Mouse (Mus musculus): ENCODE measurements at regions not wholly inside any gene's neighbourhood (a gene's known extent, or its start where the extent isn't known, plus 50 kb on each side); places are given as distances from the start of the nearest gene placed in this dataset.

DNA sequence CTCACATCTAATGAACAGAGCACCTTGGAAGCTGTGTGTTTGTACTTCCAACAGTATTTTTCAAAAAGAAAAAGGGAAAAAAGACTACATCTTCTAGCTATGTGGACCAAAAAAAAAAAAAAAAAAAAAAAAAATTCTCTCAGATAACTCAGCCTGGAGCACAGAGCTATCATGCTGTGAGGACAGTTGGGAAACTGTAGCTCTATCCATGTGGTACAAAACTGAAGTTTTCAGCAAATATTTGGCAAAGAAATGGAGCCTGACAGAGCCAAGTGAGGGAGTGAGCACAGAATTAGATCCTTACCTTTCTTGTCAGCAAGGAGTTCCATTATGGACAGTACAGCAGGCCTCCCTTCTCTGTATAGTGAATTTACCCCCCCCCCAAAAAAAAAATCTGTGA lies 550.2 kb downstream of the Rapgef2 start:
- no peak overlapping the region for H3K9ac ChIP-seq (ENCODE audit: low read depth, low read length)
- H3K4me1 ChIP-seq (ENCODE audit: control insufficient read depth, insufficient read depth, low read length): no peaks in the 10 kb centered on the region
- no peaks in the 10 kb centered on the region for H3K36me3 ChIP-seq (ENCODE audit: control insufficient read depth, insufficient read depth, low read length)
- H3K27ac ChIP-seq (ENCODE audit: low read length): no peak overlapping the region
- no peak for ATAC-seq
- no peaks in the 10 kb centered on the region for H3K9me3 ChIP-seq (replicated peaks; ENCODE audit: control insufficient read depth, low read length, poor library complexity, severe bottlenecking)
- no peak overlapping the region for H3K4me3 ChIP-seq (ENCODE audit: low read depth, low read length)
- H3K27me3 ChIP-seq (ENCODE audit: control insufficient read depth, insufficient read depth, low read depth, low read length): no peaks in the 10 kb centered on the region
- no peak overlapping the region for H3K4me2 ChIP-seq (ENCODE audit: low read length)

DNA sequence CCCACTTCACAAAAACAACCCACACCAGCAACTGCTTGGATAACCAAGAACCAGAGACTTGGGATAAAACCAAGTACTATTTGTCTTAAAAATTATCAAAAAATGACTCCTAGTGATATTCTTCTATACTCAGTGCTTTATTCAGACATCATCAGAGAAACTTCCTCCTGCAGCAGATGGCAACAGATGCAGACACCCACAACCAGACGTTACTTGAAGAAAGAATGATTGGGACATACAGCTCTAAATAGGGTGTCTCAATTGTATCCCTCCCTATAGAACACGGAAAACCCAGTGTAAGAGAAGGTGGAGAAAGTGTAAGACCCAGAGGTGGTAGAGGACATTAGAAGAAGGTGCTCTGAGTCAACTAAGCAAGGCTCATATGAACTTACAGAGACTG lies 569.6 kb downstream of the Rapgef2 start:
- Histone ChIP-seq H3K4me1 (ENCODE audit: control insufficient read depth, insufficient read depth, low read length) (no peaks in the 10 kb centered on the region), H3K9me3 (replicated peaks; ENCODE audit: control insufficient read depth, low read length, poor library complexity, severe bottlenecking) (no peaks in the 10 kb centered on the region), H3K27ac (ENCODE audit: low read length) (no peak overlapping the region), H3K9ac (ENCODE audit: low read depth, low read length) (no peak overlapping the region), H3K27me3 (ENCODE audit: control insufficient read depth, insufficient read depth, low read depth, low read length) (no peaks in the 10 kb centered on the region), H3K36me3 (ENCODE audit: control insufficient read depth, insufficient read depth, low read length) (no peaks in the 10 kb centered on the region), H3K4me2 (ENCODE audit: low read length) (no peak overlapping the region), H3K4me3 (ENCODE audit: low read depth, low read length) (no peak overlapping the region)
- ATAC-seq: no peak
- WGBS: 92% methylated on average over 2 of the region's 2 CpGs

DNA sequence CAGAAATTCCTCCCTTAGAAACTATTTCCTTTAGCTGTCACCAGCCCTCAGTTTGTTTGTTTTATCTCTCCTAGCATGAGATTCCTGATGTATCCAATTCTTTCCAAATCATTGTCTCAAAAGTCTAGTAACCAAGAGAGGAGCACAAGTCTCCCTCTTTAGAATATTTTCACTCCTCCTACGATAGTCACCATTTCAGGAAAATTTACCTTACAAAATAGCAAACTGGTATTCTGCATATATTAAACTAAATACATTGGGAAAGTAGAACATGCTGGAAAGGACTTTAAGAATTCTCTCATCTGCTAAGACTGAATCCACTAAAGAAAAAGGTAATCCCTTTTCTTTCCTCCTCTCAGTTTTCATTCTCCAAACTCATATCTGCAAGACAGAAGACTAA lies 578.6 kb downstream of the Rapgef2 start:
- no peak overlapping the region for H3K9ac ChIP-seq (ENCODE audit: low read depth, low read length)
- 59% methylated on average over 1 of the region's 1 CpGs for WGBS
- 0 out of 2 replicates have a peak, but pooled peaks cover 2% of the 10 kb centered on the region for H3K9me3 ChIP-seq (replicated peaks; ENCODE audit: control insufficient read depth, low read length, poor library complexity, severe bottlenecking)
- no peak overlapping the region for H3K27ac ChIP-seq (ENCODE audit: low read length)
- H3K4me3 ChIP-seq (ENCODE audit: low read depth, low read length): no peak overlapping the region
- H3K36me3 ChIP-seq (ENCODE audit: control insufficient read depth, insufficient read depth, low read length): no peaks in the 10 kb centered on the region
- no peak for ATAC-seq
- no peaks in the 10 kb centered on the region for H3K4me1 ChIP-seq (ENCODE audit: control insufficient read depth, insufficient read depth, low read length)
- no peaks in the 10 kb centered on the region for H3K27me3 ChIP-seq (ENCODE audit: control insufficient read depth, insufficient read depth, low read depth, low read length)
- no peak overlapping the region for H3K4me2 ChIP-seq (ENCODE audit: low read length)

DNA sequence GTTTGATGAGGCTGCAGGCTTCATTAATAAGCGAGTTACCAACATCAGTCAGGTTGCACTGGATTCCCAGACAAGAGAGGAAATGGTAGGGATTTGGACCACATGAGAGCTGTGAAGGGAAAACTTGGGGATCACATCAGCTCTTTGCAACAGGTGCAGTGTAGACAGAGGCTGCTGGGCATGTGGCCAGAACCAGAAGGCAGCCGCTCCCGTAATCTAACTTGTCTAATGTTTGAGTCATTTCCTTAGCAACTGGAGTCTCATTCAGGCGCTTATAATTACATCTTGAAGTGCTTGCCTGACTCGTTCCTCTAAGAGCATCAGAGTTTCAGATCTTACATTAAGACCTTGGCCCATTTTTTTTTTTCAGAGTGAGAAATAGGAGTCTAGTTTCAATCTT lies 587.4 kb downstream of the Rapgef2 start:
- no peaks in the 10 kb centered on the region for H3K4me1 ChIP-seq (ENCODE audit: control insufficient read depth, insufficient read depth, low read length)
- no peak overlapping the region for H3K9ac ChIP-seq (ENCODE audit: low read depth, low read length)
- no peak overlapping the region for H3K27ac ChIP-seq (ENCODE audit: low read length)
- no peak for ATAC-seq
- no peaks in the 10 kb centered on the region for H3K9me3 ChIP-seq (replicated peaks; ENCODE audit: control insufficient read depth, low read length, poor library complexity, severe bottlenecking)
- H3K36me3 ChIP-seq (ENCODE audit: control insufficient read depth, insufficient read depth, low read length): no peaks in the 10 kb centered on the region
- no peak overlapping the region for H3K4me3 ChIP-seq (ENCODE audit: low read depth, low read length)
- 55% methylated on average over 5 of the region's 5 CpGs for WGBS
- H3K4me2 ChIP-seq (ENCODE audit: low read length): no peak overlapping the region
- H3K27me3 ChIP-seq (ENCODE audit: control insufficient read depth, insufficient read depth, low read depth, low read length): no peaks in the 10 kb centered on the region

DNA sequence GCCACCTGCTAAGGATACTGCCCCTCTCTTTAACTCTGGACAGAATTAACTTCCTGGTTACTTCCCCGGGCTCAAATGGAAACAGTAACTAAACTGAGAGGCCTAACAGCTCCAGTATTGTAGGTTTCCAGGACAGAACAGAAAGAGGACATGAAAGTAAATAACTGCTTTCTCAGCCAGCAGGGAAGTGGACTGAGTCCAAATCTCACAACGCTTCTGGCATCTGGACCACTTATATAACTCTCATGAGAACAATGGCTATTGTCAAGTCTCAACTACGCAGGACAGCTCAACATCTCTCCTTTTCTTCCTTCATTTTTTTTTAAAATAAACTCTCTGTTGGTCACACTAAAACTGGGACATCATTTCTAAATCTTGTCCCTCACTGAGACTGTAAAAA lies 594.8 kb downstream of the Rapgef2 start:
- H3K4me1 ChIP-seq (ENCODE audit: control insufficient read depth, insufficient read depth, low read length): peaks cover 5% of the 10 kb centered on the region; the same call in 1 of the 2 replicates
- H3K27ac ChIP-seq (ENCODE audit: low read length): no peak overlapping the region
- no peaks in the 10 kb centered on the region for H3K36me3 ChIP-seq (ENCODE audit: control insufficient read depth, insufficient read depth, low read length)
- H3K9me3 ChIP-seq (replicated peaks; ENCODE audit: control insufficient read depth, low read length, poor library complexity, severe bottlenecking): no peaks in the 10 kb centered on the region
- WGBS: 28% methylated on average over 3 of the region's 3 CpGs
- H3K27me3 ChIP-seq (ENCODE audit: control insufficient read depth, insufficient read depth, low read depth, low read length): no peaks in the 10 kb centered on the region
- no peak overlapping the region for H3K9ac ChIP-seq (ENCODE audit: low read depth, low read length)
- H3K4me2 ChIP-seq (ENCODE audit: low read length): no peak overlapping the region
- H3K4me3 ChIP-seq (ENCODE audit: low read depth, low read length): no peak overlapping the region
- peak; percentile 28; the same call in 1 of the 2 replicates for ATAC-seq

DNA sequence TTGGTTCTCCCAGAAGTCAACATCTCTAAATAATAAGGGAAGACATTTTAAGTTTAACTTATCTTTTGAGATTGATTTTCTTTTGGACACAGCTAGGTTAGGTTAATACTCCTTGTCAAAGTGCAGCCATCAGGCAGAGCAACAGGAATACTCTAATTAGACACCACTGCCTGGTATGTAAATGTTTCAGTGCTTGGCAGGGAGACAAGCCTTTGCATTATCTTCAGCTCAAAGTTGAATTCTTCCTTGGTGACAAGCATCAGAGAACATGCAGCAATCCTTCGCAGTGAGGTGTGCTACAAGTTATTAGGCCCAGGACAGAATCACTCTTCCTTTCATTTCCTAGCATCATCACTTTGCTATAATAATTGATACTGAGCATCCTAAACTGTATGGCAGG lies 608.7 kb downstream of the Rapgef2 start:
- ATAC-seq: no peak
- 74% methylated on average over 1 of the region's 1 CpGs for whole genome bisulfite sequencing
- Histone ChIP-seq H3K4me3 (ENCODE audit: low read depth, low read length) (no peak overlapping the region), H3K36me3 (ENCODE audit: control insufficient read depth, insufficient read depth, low read length) (no peaks in the 10 kb centered on the region), H3K4me1 (ENCODE audit: control insufficient read depth, insufficient read depth, low read length) (no peaks in the 10 kb centered on the region), H3K9ac (ENCODE audit: low read depth, low read length) (no peak overlapping the region), H3K27ac (ENCODE audit: low read length) (no peak overlapping the region), H3K4me2 (ENCODE audit: low read length) (no peak overlapping the region), H3K9me3 (replicated peaks; ENCODE audit: control insufficient read depth, low read length, poor library complexity, severe bottlenecking) (no peaks in the 10 kb centered on the region), H3K27me3 (ENCODE audit: control insufficient read depth, insufficient read depth, low read depth, low read length) (no peaks in the 10 kb centered on the region)

DNA sequence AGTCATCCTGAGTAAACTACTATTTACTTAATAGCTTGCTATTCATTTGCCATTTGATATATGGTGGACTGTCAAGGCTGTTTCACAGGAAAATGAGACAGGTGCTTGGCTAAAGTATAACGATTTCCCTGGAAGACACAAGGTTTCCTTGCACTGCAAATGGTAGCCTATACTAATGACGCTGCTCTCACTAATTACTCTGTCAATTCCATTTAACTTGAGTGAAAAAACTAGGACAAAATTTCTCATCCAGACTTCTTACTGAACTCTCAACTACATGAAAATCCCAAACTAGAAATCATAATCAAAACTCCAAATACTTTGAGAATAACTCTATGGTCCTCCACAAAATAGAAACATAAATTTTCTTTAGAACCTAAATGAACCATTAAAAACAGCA lies 609.5 kb downstream of the Rapgef2 start:
- Histone ChIP-seq H3K27ac (ENCODE audit: low read length) (no peak overlapping the region), H3K4me1 (ENCODE audit: control insufficient read depth, insufficient read depth, low read length) (no peaks in the 10 kb centered on the region), H3K9me3 (replicated peaks; ENCODE audit: control insufficient read depth, low read length, poor library complexity, severe bottlenecking) (no peaks in the 10 kb centered on the region), H3K27me3 (ENCODE audit: control insufficient read depth, insufficient read depth, low read depth, low read length) (no peaks in the 10 kb centered on the region), H3K4me3 (ENCODE audit: low read depth, low read length) (no peak overlapping the region), H3K4me2 (ENCODE audit: low read length) (no peak overlapping the region), H3K36me3 (ENCODE audit: control insufficient read depth, insufficient read depth, low read length) (no peaks in the 10 kb centered on the region), H3K9ac (ENCODE audit: low read depth, low read length) (no peak overlapping the region)
- ATAC-seq: no peak
- 89% methylated on average over 2 of the region's 2 CpGs for WGBS

DNA sequence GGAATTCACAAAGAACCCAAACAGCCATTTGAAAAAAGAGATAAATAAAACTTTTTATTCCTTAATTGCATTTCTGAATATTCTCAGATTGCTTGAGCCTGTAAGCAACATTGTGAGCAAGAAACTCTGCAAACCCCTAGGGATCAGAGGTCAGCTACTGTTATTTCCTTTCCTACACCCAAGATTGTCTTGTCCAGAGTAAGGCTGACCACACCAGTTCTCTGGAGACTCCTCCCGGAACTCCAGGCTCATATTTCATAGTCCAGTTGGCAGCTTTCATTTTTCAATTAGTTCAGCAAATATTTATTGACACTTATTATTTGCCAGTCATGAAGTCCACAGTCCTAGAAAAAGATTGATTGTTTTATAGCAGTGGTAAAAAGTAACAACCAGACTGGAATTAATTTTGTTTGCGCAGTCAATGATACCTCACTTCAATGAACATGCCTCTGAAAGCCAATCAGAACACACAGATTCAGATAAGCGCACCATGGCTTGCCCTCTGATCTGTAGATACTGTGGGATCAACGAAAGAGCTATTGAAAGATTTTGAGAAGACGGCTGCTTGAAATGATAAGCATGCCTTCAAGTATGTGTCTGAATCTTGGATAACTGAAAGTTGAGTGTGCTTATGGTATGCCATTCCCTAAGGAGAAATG lies 611.7 kb downstream of the Rapgef2 start:
- Histone ChIP-seq H3K4me3 (ENCODE audit: low read depth, low read length) (no peak overlapping the region), H3K36me3 (ENCODE audit: control insufficient read depth, insufficient read depth, low read length) (no peaks in the 10 kb centered on the region), H3K9me3 (replicated peaks; ENCODE audit: control insufficient read depth, low read length, poor library complexity, severe bottlenecking) (no peaks in the 10 kb centered on the region), H3K4me1 (ENCODE audit: control insufficient read depth, insufficient read depth, low read length) (no peaks in the 10 kb centered on the region), H3K4me2 (ENCODE audit: low read length) (no peak overlapping the region), H3K27ac (ENCODE audit: low read length) (no peak overlapping the region), H3K9ac (ENCODE audit: low read depth, low read length) (no peak overlapping the region), H3K27me3 (ENCODE audit: control insufficient read depth, insufficient read depth, low read depth, low read length) (no peaks in the 10 kb centered on the region)
- WGBS: 85% methylated on average over 5 of the region's 5 CpGs
- ATAC-seq: no peak

DNA sequence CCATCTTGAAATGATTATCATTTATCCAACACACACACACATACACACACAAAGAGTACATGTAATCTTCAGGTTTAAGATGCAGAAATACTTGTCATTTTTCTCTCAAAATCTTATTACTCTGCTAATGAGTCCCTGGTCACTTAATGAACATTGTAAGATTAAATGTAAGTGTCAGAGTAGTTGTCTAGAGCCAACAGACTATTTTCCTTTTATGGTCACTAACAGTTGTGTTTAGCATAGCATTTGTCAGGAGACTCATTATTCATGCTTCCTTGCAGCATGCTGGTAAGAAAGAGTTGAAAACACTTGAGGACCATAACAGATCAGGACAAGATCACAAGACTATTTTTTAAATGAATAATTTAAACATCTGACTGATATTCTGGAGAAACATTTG lies 618.3 kb downstream of the Rapgef2 start:
- H3K27ac ChIP-seq (ENCODE audit: low read length): no peak overlapping the region
- no peak for ATAC-seq
- no peak overlapping the region for H3K4me2 ChIP-seq (ENCODE audit: low read length)
- no peaks in the 10 kb centered on the region for H3K36me3 ChIP-seq (ENCODE audit: control insufficient read depth, insufficient read depth, low read length)
- H3K9ac ChIP-seq (ENCODE audit: low read depth, low read length): no peak overlapping the region
- H3K4me1 ChIP-seq (ENCODE audit: control insufficient read depth, insufficient read depth, low read length): no peaks in the 10 kb centered on the region
- H3K9me3 ChIP-seq (replicated peaks; ENCODE audit: control insufficient read depth, low read length, poor library complexity, severe bottlenecking): no peaks in the 10 kb centered on the region
- H3K27me3 ChIP-seq (ENCODE audit: control insufficient read depth, insufficient read depth, low read depth, low read length): no peaks in the 10 kb centered on the region
- H3K4me3 ChIP-seq (ENCODE audit: low read depth, low read length): no peak overlapping the region
